Mouse (Mus musculus): ENCODE results near the gene Gstm3. TPM values are rescaled to one million over a fixed set of nuclear protein-coding genes. Genes with fewer than 3 reads are reported as not detected.
"Not testable (repeated sequence)": the region's sequence is repeated elsewhere in the genome, so short reads cannot be mapped to it uniquely, and the experiment has no call there.

Gene Gstm3
- polyA plus RNA-seq, 1 experiment from 2014 or later = not detected

DNA sequence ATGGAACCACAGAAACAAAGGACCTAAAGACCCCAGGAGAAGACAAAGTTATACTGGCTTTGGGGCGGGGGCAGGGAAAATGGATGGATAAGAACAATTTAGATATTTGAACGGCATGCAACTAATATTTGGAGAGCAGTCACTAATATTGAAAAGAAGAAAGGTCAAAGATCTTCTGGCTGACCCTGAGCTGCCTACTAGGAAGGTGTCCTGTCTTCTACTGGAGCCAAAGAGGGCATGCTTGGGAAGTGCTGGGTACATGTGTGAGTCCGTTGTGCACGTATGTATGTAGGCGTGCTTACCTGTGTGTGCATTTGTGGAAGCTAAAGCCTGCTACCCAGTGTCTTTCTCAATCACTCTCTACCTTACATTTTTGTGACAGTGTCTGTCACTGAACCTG, 2.5 kb downstream of the Gstm3 start:
- peaks cover 5% of the 10 kb centered on the region for H3K4me1 ChIP-seq (replicated peaks)
- no peaks in the 10 kb centered on the region for H3K9me3 ChIP-seq
- 97% methylated on average over 5 of the region's 5 CpGs for WGBS
- ATAC-seq (ENCODE audit: low FRiP score) = no peak
- no peak overlapping the region for H3K9ac ChIP-seq
- H3K4me2 ChIP-seq = no peak overlapping the region
- H3K27ac ChIP-seq = no peak overlapping the region
- no peak overlapping the region for H3K4me3 ChIP-seq
- H3K36me3 ChIP-seq = no peaks in the 10 kb centered on the region
- no peaks in the 10 kb centered on the region for H3K27me3 ChIP-seq

DNA sequence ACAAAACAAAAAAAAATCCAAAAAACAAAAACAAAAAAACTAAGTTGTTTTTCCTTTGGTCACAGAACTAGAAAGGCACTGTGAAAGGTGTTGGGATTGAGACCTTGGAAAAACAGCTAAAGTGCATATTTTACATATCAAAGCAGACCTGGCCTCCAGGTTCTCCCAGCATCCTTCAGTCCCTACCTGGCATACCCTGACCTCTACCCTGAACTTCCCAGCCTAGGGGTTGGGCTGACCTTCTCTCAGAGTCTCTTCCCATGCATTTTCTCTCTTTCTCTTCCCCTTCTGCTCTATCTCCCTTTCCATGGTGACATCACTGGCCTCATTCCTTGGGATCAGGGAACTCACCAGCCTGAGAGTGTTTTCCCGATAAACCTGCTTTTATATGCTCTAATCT, 3.5 kb downstream of the Gstm3 start:
- Histone ChIP-seq H3K36me3 (no peaks in the 10 kb centered on the region), H3K4me1 (replicated peaks) (peaks cover 5% of the 10 kb centered on the region), H3K27me3 (no peaks in the 10 kb centered on the region), H3K27ac (no peak overlapping the region), H3K9ac (no peak overlapping the region), H3K4me3 (no peak overlapping the region), H3K9me3 (no peaks in the 10 kb centered on the region), H3K4me2 (no peak overlapping the region)
- ATAC-seq (ENCODE audit: low FRiP score) = no peak
- WGBS = 68% methylated on average over 1 of the region's 1 CpGs

DNA sequence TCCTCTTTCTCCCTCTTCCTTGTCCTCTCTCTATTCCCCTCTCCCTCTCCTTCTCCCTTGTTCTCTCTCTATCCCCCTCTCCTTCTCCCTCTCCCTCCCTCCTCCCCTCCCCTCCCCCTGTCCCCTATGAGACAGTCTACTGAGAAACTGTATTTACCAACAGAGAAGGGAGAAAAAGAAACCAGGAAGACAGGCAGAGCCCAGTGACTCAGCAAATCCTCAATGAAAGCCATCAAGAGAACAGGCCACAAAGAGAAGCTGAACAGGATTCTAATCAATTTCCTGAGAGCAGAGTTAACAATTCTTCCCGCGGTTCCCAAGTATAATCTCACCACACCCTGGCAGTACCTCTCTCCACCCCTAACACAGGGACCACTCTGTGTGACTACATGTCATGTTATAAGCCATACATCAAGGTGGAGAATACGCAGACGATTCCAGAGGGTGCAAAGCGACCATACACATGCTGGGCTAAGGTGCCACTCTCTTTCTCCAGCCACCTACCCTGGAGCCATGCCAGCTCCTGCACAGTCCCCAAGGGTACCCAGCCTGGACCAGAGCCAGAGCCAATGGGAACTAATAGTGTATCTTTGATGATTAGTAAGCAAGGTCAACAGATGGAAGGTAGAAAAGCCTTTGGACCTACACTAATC, 4.3 kb downstream of the Gstm3 start:
- H3K9me3 ChIP-seq = no peaks in the 10 kb centered on the region
- no peaks in the 10 kb centered on the region for H3K27me3 ChIP-seq
- ATAC-seq (ENCODE audit: low FRiP score) = no peak
- H3K4me3 ChIP-seq = no peak overlapping the region
- 71% methylated on average over 5 of the region's 5 CpGs for WGBS
- no peak overlapping the region for H3K9ac ChIP-seq
- H3K4me1 ChIP-seq (replicated peaks) = peaks cover 5% of the 10 kb centered on the region
- no peak overlapping the region for H3K4me2 ChIP-seq
- no peaks in the 10 kb centered on the region for H3K36me3 ChIP-seq
- H3K27ac ChIP-seq = no peak overlapping the region

DNA sequence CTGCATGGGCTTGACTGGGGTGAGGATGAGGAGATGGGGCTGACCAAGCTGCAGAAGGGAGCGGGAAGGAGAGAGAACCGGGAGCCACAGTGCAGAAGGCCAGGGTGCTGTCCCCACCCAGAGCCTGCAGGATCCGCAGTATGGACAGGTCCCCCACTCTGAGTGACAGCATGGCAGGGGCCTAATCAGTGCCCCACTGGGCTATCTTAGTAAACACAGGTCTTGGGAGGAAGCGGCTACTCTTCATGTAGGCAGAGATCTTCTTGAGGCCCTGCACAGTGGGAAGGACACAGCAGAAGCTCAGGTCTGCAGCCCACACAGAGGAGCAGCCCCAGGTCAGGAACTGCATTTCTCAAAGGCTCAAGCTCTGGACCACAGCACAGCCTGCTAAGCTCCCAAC, 5.1 kb downstream of the Gstm3 start:
- no peak overlapping the region for H3K9ac ChIP-seq
- H3K4me2 ChIP-seq = no peak overlapping the region
- no peaks in the 10 kb centered on the region for H3K27me3 ChIP-seq
- H3K4me3 ChIP-seq = no peak overlapping the region
- 86% methylated on average over 4 of the region's 4 CpGs for WGBS
- ATAC-seq (ENCODE audit: low FRiP score) = no peak
- no peaks in the 10 kb centered on the region for H3K9me3 ChIP-seq
- no peak overlapping the region for H3K27ac ChIP-seq
- H3K36me3 ChIP-seq = no peaks in the 10 kb centered on the region
- H3K4me1 ChIP-seq (replicated peaks) = peaks cover 5% of the 10 kb centered on the region

- H3K27me3 ChIP-seq; H3K27ac ChIP-seq; H3K36me3 ChIP-seq; H3K9ac ChIP-seq; H3K4me3 ChIP-seq; H3K9me3 ChIP-seq; H3K4me1 ChIP-seq (replicated peaks); H3K4me2 ChIP-seq; ATAC-seq (ENCODE audit: low FRiP score): not testable (repeated sequence)
- 97% methylated on average over 9 of the region's 9 CpGs for WGBS
These were observed 13.8 kb downstream of the Gstm3 start for GRCm38 (mm10) chr3:107955260-107955659.

DNA sequence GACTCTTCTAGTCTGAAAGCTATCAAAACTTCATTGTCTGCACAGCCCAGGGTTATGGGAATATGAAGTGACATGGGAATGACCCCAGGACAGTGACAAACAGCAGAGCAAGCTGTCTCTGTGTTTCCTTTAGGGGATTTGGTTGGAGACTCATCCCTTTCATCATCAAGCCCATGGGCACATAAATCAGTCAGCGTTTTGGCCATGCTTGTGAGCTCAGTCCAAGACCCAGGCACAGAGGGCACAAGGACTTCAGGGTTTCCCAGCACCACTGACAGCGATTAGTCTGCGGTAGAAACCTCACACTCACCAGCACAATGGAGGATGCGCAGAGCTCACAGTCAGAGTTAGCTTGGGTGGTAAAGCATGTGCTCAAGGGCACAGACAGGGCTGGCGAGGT, 15.2 kb downstream of the Gstm3 start:
- H3K36me3 ChIP-seq = no peaks in the 10 kb centered on the region
- ATAC-seq (ENCODE audit: low FRiP score) = peak; percentile 49; the same call in 1 of the 2 replicates
- no peak overlapping the region for H3K27ac ChIP-seq
- WGBS = 89% methylated on average over 5 of the region's 5 CpGs
- H3K9me3 ChIP-seq = no peaks in the 10 kb centered on the region
- no peak overlapping the region for H3K9ac ChIP-seq
- no peak overlapping the region for H3K4me2 ChIP-seq
- H3K4me1 ChIP-seq (replicated peaks) = 0 out of 2 replicates have a peak, but pooled peaks cover 5% of the 10 kb centered on the region
- H3K4me3 ChIP-seq = no peak overlapping the region
- H3K27me3 ChIP-seq = 0 out of 2 replicates have a peak, but pooled peaks cover 3% of the 10 kb centered on the region

DNA sequence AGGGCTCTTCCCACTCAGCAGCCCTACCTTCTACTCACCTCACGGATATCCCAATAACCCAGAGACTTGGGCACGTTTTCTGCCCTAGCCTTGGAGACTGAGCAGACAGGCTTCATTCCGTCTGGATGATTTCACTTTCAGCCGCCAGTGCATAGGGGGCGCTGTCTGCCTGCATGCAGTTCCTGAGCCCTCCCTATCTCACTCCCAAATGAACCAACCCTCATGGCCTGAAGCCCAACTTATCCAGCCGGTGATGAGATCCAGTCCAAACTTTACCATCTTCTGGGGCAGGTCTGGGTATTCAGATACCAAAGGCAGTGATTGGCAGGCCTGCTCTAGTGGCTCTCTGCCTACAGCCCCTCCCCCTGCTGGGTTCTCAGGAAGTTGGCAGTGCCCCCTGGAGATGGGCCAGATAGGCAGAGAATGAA, 15.7 kb downstream of the Gstm3 start:
- H3K9ac ChIP-seq = no peak overlapping the region
- 0 out of 2 replicates have a peak, but pooled peaks cover 3% of the 10 kb centered on the region for H3K27me3 ChIP-seq
- no peak overlapping the region for H3K4me2 ChIP-seq
- no peaks in the 10 kb centered on the region for H3K9me3 ChIP-seq
- H3K36me3 ChIP-seq = no peaks in the 10 kb centered on the region
- H3K27ac ChIP-seq = no peak overlapping the region
- H3K4me3 ChIP-seq = no peak overlapping the region
- 0 out of 2 replicates have a peak, but pooled peaks cover 5% of the 10 kb centered on the region for H3K4me1 ChIP-seq (replicated peaks)
- peak; percentile 68; the same call in 1 of the 2 replicates for ATAC-seq (ENCODE audit: low FRiP score)
- 20% methylated on average over 6 of the region's 6 CpGs for WGBS

DNA sequence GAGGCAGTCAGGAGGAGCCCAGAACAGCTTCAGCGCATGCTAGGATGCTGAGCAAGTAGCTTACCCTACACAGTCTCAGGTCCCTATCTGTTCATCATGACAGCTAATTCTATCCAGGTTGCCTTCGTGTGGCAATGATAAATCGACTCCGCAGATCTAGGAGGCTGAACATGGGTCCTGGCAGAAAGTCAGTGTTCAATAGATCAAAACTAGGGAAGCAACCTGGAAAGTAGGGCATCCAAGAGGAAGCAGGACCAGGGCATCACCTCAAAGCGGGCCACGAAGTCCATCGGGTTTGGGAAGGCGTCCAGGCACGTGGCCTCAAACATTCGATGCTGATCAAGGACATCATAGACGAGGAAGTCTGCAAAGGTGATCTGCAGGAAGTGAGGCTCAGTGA, 18.6 kb downstream of the Gstm3 start:
- Histone ChIP-seq H3K4me1 (replicated peaks) (0 out of 2 replicates have a peak, but pooled peaks cover 5% of the 10 kb centered on the region), H3K4me2 (no peak overlapping the region), H3K27me3 (0 out of 2 replicates have a peak, but pooled peaks cover 3% of the 10 kb centered on the region), H3K9me3 (no peaks in the 10 kb centered on the region), H3K27ac (no peak overlapping the region), H3K36me3 (no peaks in the 10 kb centered on the region), H3K4me3 (no peak overlapping the region), H3K9ac (no peak overlapping the region)
- no peak for ATAC-seq (ENCODE audit: low FRiP score)
- 88% methylated on average over 11 of the region's 11 CpGs for WGBS

DNA sequence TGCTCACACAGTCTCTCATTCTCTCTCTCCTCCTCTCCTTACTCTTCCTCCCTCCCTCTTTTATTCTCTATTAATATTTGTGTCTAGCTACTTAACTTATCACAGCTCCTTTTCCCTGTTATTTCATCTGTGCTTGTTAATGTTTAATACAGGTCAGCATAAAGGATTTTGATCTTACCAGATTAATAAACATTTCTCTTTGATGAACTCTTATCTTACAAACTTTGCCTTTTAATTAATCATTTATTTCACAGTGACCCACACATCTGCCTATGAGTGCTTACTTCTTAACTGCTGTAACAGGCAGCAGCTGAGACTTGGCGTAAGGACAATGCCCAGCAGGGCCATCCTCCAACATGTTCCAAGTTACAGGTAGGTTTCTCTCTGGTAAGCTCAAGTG, 19.6 kb downstream of the Gstm3 start:
- not testable (repeated sequence) for H3K4me3 ChIP-seq; H3K27me3 ChIP-seq; H3K36me3 ChIP-seq; H3K9ac ChIP-seq; H3K4me2 ChIP-seq; H3K4me1 ChIP-seq (replicated peaks); ATAC-seq (ENCODE audit: low FRiP score); H3K27ac ChIP-seq; H3K9me3 ChIP-seq
- 91% methylated on average over 1 of the region's 1 CpGs for WGBS

GRCm38 (mm10) chr3:107945729-107946128, 23.4 kb downstream of the Gstm3 start:
- Histone ChIP-seq H3K9me3 (no peaks in the 10 kb centered on the region), H3K9ac (no peak overlapping the region), H3K4me2 (no peak overlapping the region), H3K36me3 (no peaks in the 10 kb centered on the region), H3K4me1 (replicated peaks) (peaks cover 18% of the 10 kb centered on the region), H3K27me3 (0 out of 2 replicates have a peak, but pooled peaks cover 3% of the 10 kb centered on the region), H3K4me3 (no peak overlapping the region), H3K27ac (no peak overlapping the region)
- no peak for ATAC-seq (ENCODE audit: low FRiP score)
- 58% methylated on average over 4 of the region's 4 CpGs for WGBS

GRCm38 (mm10) chr3:107943239-107943990, 25.7 kb downstream of the Gstm3 start, which contains the start of gene Gstm6:
Gene Gstm6, minus strand, starts transcription at chr3:107943749.
- Histone ChIP-seq H3K9me3 (no peaks in the 10 kb centered on the region), H3K9ac (no peak within 1 kb of the TSS), H3K27ac (0 out of 2 replicates have a peak within 1 kb of the TSS, but pooled peaks have one; percentile 8), H3K36me3 (no peaks in the 10 kb centered on the region), H3K27me3 (no peaks in the 10 kb centered on the region), H3K4me1 (replicated peaks) (peaks cover 32% of the 10 kb centered on the region), H3K4me2 (peak within 1 kb of the TSS; percentile 48), H3K4me3 (peak within 1 kb of the TSS; percentile 27)
- peak; percentile 78 for ATAC-seq (ENCODE audit: low FRiP score)
- whole genome bisulfite sequencing = 21% methylated on average over 20 of the region's 20 CpGs

DNA sequence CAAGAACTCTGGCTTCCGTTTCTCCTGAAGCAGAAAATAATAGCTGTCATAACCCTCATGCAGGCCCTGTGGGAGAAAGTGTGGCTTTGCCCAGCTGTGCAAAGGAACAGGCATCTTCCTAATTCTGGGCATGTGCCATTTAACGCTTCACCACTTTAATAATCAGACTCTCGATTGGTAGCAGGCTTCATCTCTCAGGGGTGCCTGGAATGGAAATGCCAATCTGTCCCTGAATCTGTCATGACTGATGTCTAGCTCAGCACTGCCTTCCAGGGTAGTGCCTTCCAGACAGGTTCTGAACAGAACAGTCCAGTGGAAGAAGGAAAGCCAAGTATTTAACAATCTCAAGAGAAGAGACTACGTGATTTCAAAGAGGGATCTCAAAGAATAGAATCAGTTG, 27.8 kb downstream of the Gstm3 start:
- H3K36me3 ChIP-seq = no peaks in the 10 kb centered on the region
- no peaks in the 10 kb centered on the region for H3K9me3 ChIP-seq
- no peaks in the 10 kb centered on the region for H3K27me3 ChIP-seq
- whole genome bisulfite sequencing = 60% methylated on average over 4 of the region's 4 CpGs
- no peak overlapping the region for H3K27ac ChIP-seq
- no peak for ATAC-seq (ENCODE audit: low FRiP score)
- no peak overlapping the region for H3K4me2 ChIP-seq
- no peak overlapping the region for H3K4me3 ChIP-seq
- peaks cover 32% of the 10 kb centered on the region for H3K4me1 ChIP-seq (replicated peaks)
- no peak overlapping the region for H3K9ac ChIP-seq
